Mouse (Mus musculus) left cerebral cortex, adult 8-10 months (tissue): ENCODE data around the gene Rbfox2. TPM values are rescaled to one million over a fixed set of nuclear protein-coding genes. Genes with fewer than 3 reads are reported as not detected.

Experiments
- DNase-seq, 2 experiments: peaks; one replicate each; pipeline ENCODE4 v3.0.0; 2022; ENCODE audit warnings: low spot score in 2 of 2
- total RNA-seq, 4 experiments: library from RNA; stranded (reverse); gene quantifications; 2 replicates each; pipeline ENCODE4 v1.2.4; 2022

The Rbfox2 gene
- total RNA-seq, 4 experiments from 2014 or later = 211 to 245 (median 225) TPM

- DNase-seq = no peak
These were observed 270.4 kb downstream of the Rbfox2 start for GRCm38 (mm10) chr15:77036320-77036988.

GRCm38 (mm10) chr15:77035643-77036042, 271.2 kb downstream of the Rbfox2 start:
- no peak for DNase-seq

GRCm38 (mm10) chr15:77034526-77034925, 272.3 kb downstream of the Rbfox2 start:
- no peak for DNase-seq

GRCm38 (mm10) chr15:77031271-77031670, 275.5 kb downstream of the Rbfox2 start:
- no peak for DNase-seq

GRCm38 (mm10) chr15:77029331-77029991, 277.3 kb downstream of the Rbfox2 start:
- no peak for DNase-seq

Other genes starting within 250 kb of the Rbfox2 start
- under 1 TPM; 0.18 to 0.48 (median 0.29) TPM for gene Apol7a, start 92.1 kb upstream of the Rbfox2 start, total RNA-seq
- under 1 TPM in 2 of 4 experiments, not detected in 2; 0.26 to 0.71 TPM for gene Apol9a, start 104.1 kb upstream of the Rbfox2 start, total RNA-seq
- gene Apol7b, start 140.5 kb upstream of the Rbfox2 start, total RNA-seq = under 1 TPM in 3 of 4 experiments, not detected in 1; 0.25 to 0.67 (median 0.42) TPM
- gene Apol10a, start 170.0 kb upstream of the Rbfox2 start, total RNA-seq = not detected
- not detected for gene Apol11a, start 201.3 kb upstream of the Rbfox2 start, total RNA-seq
- not detected for gene Apol7c, start 226.3 kb upstream of the Rbfox2 start, total RNA-seq